In genomic region chr1:22902992-22903391, GRCm38 (mm10) we compare ENCODE assay signal across 22 mouse cellular contexts.
DNase-seq lines count a peak whose midpoint lies in the region; ATAC-seq and TF ChIP-seq lines count a peak whose summit lies in the region.
"Had no signal": no experiment of that assay in that cellular context is flagged by ENCODE, and none has a peak within 500 bp of the region (broad histone marks: within the 10 kb centered on the region; RNA-seq: fewer than 3 reads in every experiment).

No protein-coding gene starts in this region.

- 83% methylated on average over 2 of the region's 2 CpGs for WGBS in forebrain, embryonic 13.5 days
- 51% methylated on average over 2 of the region's 2 CpGs for WGBS in forebrain, postnatal 0 days
- WGBS in forebrain, embryonic 15.5 days = 64% methylated on average over 2 of the region's 2 CpGs
- 93% methylated on average over 2 of the region's 2 CpGs for WGBS in forebrain, embryonic 10.5 days
- 93% methylated on average over 2 of the region's 2 CpGs for WGBS in midbrain, embryonic 16.5 days
- WGBS in midbrain, embryonic 14.5 days = 95% methylated on average over 2 of the region's 2 CpGs

- no peaks in the 10 kb centered on the region for H3K27me3 ChIP-seq in forebrain, embryonic 13.5 days
- no peaks in the 10 kb centered on the region for H3K27me3 ChIP-seq in forebrain, postnatal 0 days (ENCODE audit: insufficient read depth, low read length)
- H3K27me3 ChIP-seq in forebrain, embryonic 15.5 days = no peaks in the 10 kb centered on the region
- no peaks in the 10 kb centered on the region for H3K27me3 ChIP-seq in forebrain, embryonic 10.5 days (ENCODE audit: poor library complexity, severe bottlenecking)
- H3K27me3 ChIP-seq in midbrain, embryonic 16.5 days (ENCODE audit: control insufficient read depth, insufficient read depth, low read depth, low read length) = no peaks in the 10 kb centered on the region
- H3K27me3 ChIP-seq in midbrain, embryonic 14.5 days (ENCODE audit: control insufficient read depth, insufficient read depth, low read length) = no peaks in the 10 kb centered on the region
- H3K27me3 ChIP-seq: CH12.LX; embryonic facial prominence, embryonic 12.5 days had no signal

- ATAC-seq in forebrain, embryonic 13.5 days = peak; percentile 65
- ATAC-seq in forebrain, postnatal 0 days = no peak; the same call in 1 of the 2 replicates
- ATAC-seq in forebrain, embryonic 15.5 days (replicated peaks) = peak; percentile 64
- peak; percentile 58; the same call in 1 of the 2 replicates for ATAC-seq in midbrain, embryonic 16.5 days
- no peak for ATAC-seq in midbrain, embryonic 14.5 days (ENCODE audit: low FRiP score, low TSS enrichment)
- ATAC-seq: activated CD4-positive, CD25-positive, alpha-beta regulatory T cell, adult 4 months; CD4-positive, CD25-positive, alpha-beta regulatory T cell, adult 4 months; Patski had no signal

- H3K4me2 ChIP-seq in forebrain, embryonic 13.5 days = no peak overlapping the region
- H3K4me2 ChIP-seq in forebrain, postnatal 0 days (ENCODE audit: low read depth) = no peak overlapping the region
- no peak overlapping the region for H3K4me2 ChIP-seq in forebrain, embryonic 15.5 days (replicated peaks)
- H3K4me2 ChIP-seq in midbrain, embryonic 16.5 days (ENCODE audit: low read length) = no peak overlapping the region
- no peak overlapping the region for H3K4me2 ChIP-seq in midbrain, embryonic 14.5 days (ENCODE audit: low read length)
- H3K4me2 ChIP-seq: embryonic facial prominence, embryonic 12.5 days had no signal

- TF ChIP-seq CTCF in forebrain, postnatal 0 days (IDR thresholded peaks at IDR 0.05; ENCODE audit: low read depth) = no peak

- no peak overlapping the region for H3K27ac ChIP-seq in forebrain, embryonic 13.5 days
- no peak overlapping the region for H3K27ac ChIP-seq in forebrain, postnatal 0 days (ENCODE audit: low read depth, low read length)
- H3K27ac ChIP-seq in forebrain, embryonic 15.5 days (replicated peaks) = no peak overlapping the region
- H3K27ac ChIP-seq in forebrain, embryonic 10.5 days = no peak overlapping the region
- no peak overlapping the region for H3K27ac ChIP-seq in midbrain, embryonic 16.5 days (ENCODE audit: low read length)
- no peak overlapping the region for H3K27ac ChIP-seq in midbrain, embryonic 14.5 days (replicated peaks; ENCODE audit: low read depth, low read length)
- H3K27ac ChIP-seq: embryonic facial prominence, embryonic 10.5 days; embryonic facial prominence, embryonic 12.5 days had no signal

- no peak for DNase-seq in forebrain, postnatal 0 days
- no peak for DNase-seq in forebrain, embryonic 10.5 days (ENCODE audit: extremely low spot score, low spot score)
- no peak for DNase-seq in midbrain, embryonic 14.5 days
- DNase-seq: adrenal gland, adult 8-10 months; adrenal gland, postnatal 14 days; adrenal gland, postnatal 36 days; B cell, adult 2 months; cerebellum, adult 11 months; cerebellum, adult 18-20 months; cerebellum, adult 8-10 months; cerebellum, adult 9-11 months; cerebellum, postnatal 14 days had no signal

- no peak overlapping the region for H3K9ac ChIP-seq in forebrain, embryonic 13.5 days
- H3K9ac ChIP-seq in forebrain, postnatal 0 days = no peak overlapping the region
- no peak overlapping the region for H3K9ac ChIP-seq in forebrain, embryonic 15.5 days (replicated peaks)
- H3K9ac ChIP-seq in midbrain, embryonic 16.5 days (ENCODE audit: low read depth, low read length) = no peak overlapping the region
- no peak overlapping the region for H3K9ac ChIP-seq in midbrain, embryonic 14.5 days (replicated peaks; ENCODE audit: low read length)
- H3K9ac ChIP-seq: embryonic facial prominence, embryonic 12.5 days had no signal

- no peaks in the 10 kb centered on the region for H3K9me3 ChIP-seq in forebrain, embryonic 13.5 days (replicated peaks)
- no peaks in the 10 kb centered on the region for H3K9me3 ChIP-seq in forebrain, postnatal 0 days (ENCODE audit: low read length)
- H3K9me3 ChIP-seq in forebrain, embryonic 15.5 days = no peaks in the 10 kb centered on the region
- H3K9me3 ChIP-seq in forebrain, embryonic 10.5 days = no peaks in the 10 kb centered on the region
- no peaks in the 10 kb centered on the region for H3K9me3 ChIP-seq in midbrain, embryonic 16.5 days (replicated peaks; ENCODE audit: control insufficient read depth, low read length, poor library complexity, severe bottlenecking)
- H3K9me3 ChIP-seq in midbrain, embryonic 14.5 days (ENCODE audit: control insufficient read depth, low read length) = no peaks in the 10 kb centered on the region
- H3K9me3 ChIP-seq: embryonic facial prominence, embryonic 10.5 days; embryonic facial prominence, embryonic 12.5 days; G1E had no signal

- no peaks in the 10 kb centered on the region for H3K36me3 ChIP-seq in forebrain, embryonic 13.5 days (ENCODE audit: poor library complexity, severe bottlenecking)
- no peaks in the 10 kb centered on the region for H3K36me3 ChIP-seq in forebrain, postnatal 0 days (ENCODE audit: insufficient read depth)
- H3K36me3 ChIP-seq in forebrain, embryonic 15.5 days = no peaks in the 10 kb centered on the region
- no peaks in the 10 kb centered on the region for H3K36me3 ChIP-seq in forebrain, embryonic 10.5 days (replicated peaks)
- no peaks in the 10 kb centered on the region for H3K36me3 ChIP-seq in midbrain, embryonic 16.5 days (ENCODE audit: control insufficient read depth, insufficient read depth, low read length)
- no peaks in the 10 kb centered on the region for H3K36me3 ChIP-seq in midbrain, embryonic 14.5 days (ENCODE audit: control insufficient read depth, insufficient read depth, low read length)
- H3K36me3 ChIP-seq: embryonic facial prominence, embryonic 10.5 days; embryonic facial prominence, embryonic 12.5 days; G1E had no signal

- H3K4me1 ChIP-seq in forebrain, embryonic 13.5 days = no peaks in the 10 kb centered on the region
- H3K4me1 ChIP-seq in forebrain, postnatal 0 days (ENCODE audit: insufficient read depth) = no peaks in the 10 kb centered on the region
- H3K4me1 ChIP-seq in forebrain, embryonic 15.5 days = no peaks in the 10 kb centered on the region
- H3K4me1 ChIP-seq in forebrain, embryonic 10.5 days = no peaks in the 10 kb centered on the region
- no peaks in the 10 kb centered on the region for H3K4me1 ChIP-seq in midbrain, embryonic 16.5 days (ENCODE audit: control insufficient read depth, insufficient read depth, low read length)
- no peaks in the 10 kb centered on the region for H3K4me1 ChIP-seq in midbrain, embryonic 14.5 days (ENCODE audit: control insufficient read depth, insufficient read depth, low read length)
- H3K4me1 ChIP-seq: embryonic facial prominence, embryonic 10.5 days; embryonic facial prominence, embryonic 12.5 days had no signal

- no peak overlapping the region for H3K4me3 ChIP-seq in forebrain, embryonic 13.5 days
- H3K4me3 ChIP-seq in forebrain, postnatal 0 days (ENCODE audit: low read depth, low read length) = no peak overlapping the region
- H3K4me3 ChIP-seq in forebrain, embryonic 15.5 days = no peak overlapping the region
- H3K4me3 ChIP-seq in forebrain, embryonic 10.5 days = no peak overlapping the region
- no peak overlapping the region for H3K4me3 ChIP-seq in midbrain, embryonic 16.5 days (ENCODE audit: low read depth, low read length)
- H3K4me3 ChIP-seq in midbrain, embryonic 14.5 days (replicated peaks; ENCODE audit: low read depth, low read length) = no peak overlapping the region
- H3K4me3 ChIP-seq: embryonic facial prominence, embryonic 10.5 days; embryonic facial prominence, embryonic 12.5 days had no signal

Comparison
In these comparisons a context has a peak if more than half of its experiments do, and no peak if none do; other contexts are left out.
1. ATAC-seq: peak in forebrain, embryonic 13.5 days (single experiment), forebrain, embryonic 15.5 days (single experiment) and midbrain, embryonic 16.5 days (single experiment); none in forebrain, postnatal 0 days (single experiment) and midbrain, embryonic 14.5 days (single experiment).